Mouse (Mus musculus) ovary, postnatal 14 days (tissue): ENCODE data around the gene Cmtm8.

Experiments used
- DNase-seq: peaks from one replicate; pipeline ENCODE4 v3.0.0; 2022; ENCODE audit warnings: low spot score

Gene Cmtm8

GRCm38 (mm10) chr9:114752863-114753484, 91.0 kb downstream of the Cmtm8 start:
- peak; percentile 94 for DNase-seq

- no peak for DNase-seq
Observed at GRCm38 (mm10) chr9:114752311-114752710, 91.6 kb downstream of the Cmtm8 start.

GRCm38 (mm10) chr9:114751582-114751981, 92.4 kb downstream of the Cmtm8 start:
- no peak for DNase-seq

GRCm38 (mm10) chr9:114747466-114747865, 96.5 kb downstream of the Cmtm8 start:
- no peak for DNase-seq

GRCm38 (mm10) chr9:114747012-114747411, 96.9 kb downstream of the Cmtm8 start:
- no peak for DNase-seq

- no peak for DNase-seq
Observed at GRCm38 (mm10) chr9:114745654-114746053, 98.3 kb downstream of the Cmtm8 start.

GRCm38 (mm10) chr9:114745163-114745562, 98.8 kb downstream of the Cmtm8 start:
- no peak for DNase-seq

- no peak for DNase-seq
Observed at GRCm38 (mm10) chr9:114742731-114743130, 101.2 kb downstream of the Cmtm8 start.

- no peak for DNase-seq
Observed at GRCm38 (mm10) chr9:114740336-114740735, 103.6 kb downstream of the Cmtm8 start.
